In the genomic region with DNA sequence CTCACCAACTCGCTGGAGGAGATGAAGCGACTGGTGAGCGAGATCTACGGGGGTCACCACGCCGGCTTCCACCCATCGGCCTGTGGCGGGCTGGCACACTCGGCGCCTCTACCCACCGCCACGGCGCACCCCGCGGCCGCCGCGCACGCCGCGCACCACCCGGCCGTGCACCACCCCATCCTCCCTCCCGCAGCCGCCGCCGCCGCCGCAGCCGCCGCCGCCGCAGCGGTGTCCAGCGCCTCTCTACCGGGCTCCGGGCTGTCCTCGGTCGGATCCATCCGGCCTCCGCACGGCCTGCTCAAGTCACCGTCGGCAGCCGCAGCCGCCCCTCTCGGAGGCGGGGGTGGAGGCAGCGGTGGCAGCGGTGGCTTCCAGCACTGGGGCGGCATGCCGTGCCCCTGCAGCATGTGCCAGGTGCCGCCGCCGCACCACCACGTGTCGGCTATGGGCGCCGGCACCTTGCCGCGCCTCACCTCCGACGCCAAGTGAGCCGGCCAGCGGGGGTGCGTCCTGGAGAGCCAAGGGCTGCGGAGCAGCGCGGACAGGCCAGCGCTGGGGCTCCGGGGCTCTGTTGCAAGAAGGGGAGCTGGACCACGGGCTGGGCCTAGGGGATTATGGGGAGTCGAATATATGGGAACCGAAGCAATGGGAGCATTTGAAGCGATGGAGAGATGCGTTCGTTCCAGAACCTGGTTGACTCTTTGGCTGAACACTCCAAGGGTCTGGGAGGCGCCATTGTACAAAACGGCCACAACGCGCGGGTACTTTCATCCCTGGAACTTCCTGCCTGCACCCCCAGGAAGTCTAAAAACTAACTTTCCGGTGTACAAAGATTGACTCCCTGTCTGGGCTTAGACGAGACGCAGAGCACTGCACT, we compare ENCODE assay signal across 11 mouse cellular contexts. TPM values are rescaled to one million over a fixed set of nuclear protein-coding genes. Genes with fewer than 3 reads are reported as not detected.
DNase-seq lines count a peak whose midpoint lies in the region; ATAC-seq and TF ChIP-seq lines count a peak whose summit lies in the region.
"Had no signal": no experiment of that assay in that cellular context is flagged by ENCODE, and none has a peak within 500 bp of the region (broad histone marks: within the 10 kb centered on the region; RNA-seq: fewer than 3 reads in every experiment).

No protein-coding gene starts in this region.

- H3K36me3 ChIP-seq in kidney, embryonic 16.5 days (ENCODE audit: insufficient read depth, low read length), result no peaks in the 10 kb centered on the region
- H3K36me3 ChIP-seq in hindbrain, embryonic 10.5 days, result no peaks in the 10 kb centered on the region
- H3K36me3 ChIP-seq in midbrain, embryonic 14.5 days (ENCODE audit: control insufficient read depth, insufficient read depth, low read length), result no peaks in the 10 kb centered on the region

- H3K9ac ChIP-seq in kidney, embryonic 16.5 days (replicated peaks; ENCODE audit: low read length), result no peak overlapping the region
- peak overlapping the region; percentile 20; the same call in 1 of the 2 replicates for H3K9ac ChIP-seq in midbrain, embryonic 14.5 days (replicated peaks; ENCODE audit: low read length)
- H3K9ac ChIP-seq: liver, embryonic 14.5 days had no signal

- H3K9me3 ChIP-seq in kidney, embryonic 16.5 days (ENCODE audit: low read length), result no peaks in the 10 kb centered on the region
- no peaks in the 10 kb centered on the region for H3K9me3 ChIP-seq in hindbrain, embryonic 10.5 days
- no peaks in the 10 kb centered on the region for H3K9me3 ChIP-seq in midbrain, embryonic 14.5 days (ENCODE audit: control insufficient read depth, low read length)

- intact Hi-C loops in gastrocnemius, postnatal 14 days (cut with DNase I; ENCODE audit: low total_unique reads), result no loop called here
- intact Hi-C loops in left cerebral cortex, postnatal 36 days (cut with DNase I), result loop anchor here (10.0 kb wide), 1 partner anchor 78 kb away; no protein-coding TSS in a partner anchor
- intact Hi-C loops in gastrocnemius, adult 2 months (cut with DNase I), result no loop called here

- H3K4me1 ChIP-seq in kidney, embryonic 16.5 days (ENCODE audit: insufficient read depth, low read length), result peaks cover 5% of the 10 kb centered on the region; the same call in 1 of the 2 replicates
- H3K4me1 ChIP-seq in hindbrain, embryonic 10.5 days (replicated peaks), result peaks cover 56% of the 10 kb centered on the region
- H3K4me1 ChIP-seq in midbrain, embryonic 14.5 days (ENCODE audit: control insufficient read depth, insufficient read depth, low read length), result peaks cover 19% of the 10 kb centered on the region

- no peak for TF ChIP-seq CTCF in gastrocnemius, adult 2 months (IDR thresholded peaks at IDR 0.05)

- ATAC-seq in kidney, embryonic 16.5 days (ENCODE audit: low FRiP score, low TSS enrichment), result no peak
- no peak for ATAC-seq in midbrain, embryonic 14.5 days (ENCODE audit: low FRiP score, low TSS enrichment)

- under 1% methylated on average over 77 of the region's 85 CpGs for whole genome bisulfite sequencing in kidney, embryonic 16.5 days
- WGBS in hindbrain, embryonic 10.5 days, result under 1% methylated on average over 85 of the region's 85 CpGs
- 1% methylated on average over 84 of the region's 85 CpGs for WGBS in midbrain, embryonic 14.5 days

- H3K27me3 ChIP-seq in kidney, embryonic 16.5 days (ENCODE audit: insufficient read depth, low read length), result peaks cover 100% of the 10 kb centered on the region
- H3K27me3 ChIP-seq in hindbrain, embryonic 10.5 days (ENCODE audit: insufficient read depth, poor library complexity, severe bottlenecking), result peaks cover 100% of the 10 kb centered on the region
- H3K27me3 ChIP-seq in midbrain, embryonic 14.5 days (ENCODE audit: control insufficient read depth, insufficient read depth, low read length), result peaks cover 98% of the 10 kb centered on the region

- no peak overlapping the region for H3K27ac ChIP-seq in kidney, embryonic 16.5 days (ENCODE audit: low read length)
- H3K27ac ChIP-seq in hindbrain, embryonic 10.5 days, result no peak overlapping the region
- H3K27ac ChIP-seq in midbrain, embryonic 14.5 days (replicated peaks; ENCODE audit: low read depth, low read length), result no peak overlapping the region
- no peak overlapping the region for H3K27ac ChIP-seq in gastrocnemius, adult 2 months
- H3K27ac ChIP-seq: liver, embryonic 14.5 days had no signal

- no peak overlapping the region; the same call in 1 of the 2 replicates for H3K4me2 ChIP-seq in kidney, embryonic 16.5 days (replicated peaks; ENCODE audit: low read depth, low read length)
- H3K4me2 ChIP-seq in midbrain, embryonic 14.5 days (ENCODE audit: low read length), result peak overlapping the region; percentile 49

- H3K4me3 ChIP-seq in kidney, embryonic 16.5 days (ENCODE audit: low read length), result peak overlapping the region; percentile 9; the same call in 1 of the 2 replicates
- peak overlapping the region; percentile 46 for H3K4me3 ChIP-seq in hindbrain, embryonic 10.5 days
- peak overlapping the region; percentile 28 for H3K4me3 ChIP-seq in midbrain, embryonic 14.5 days (replicated peaks; ENCODE audit: low read depth, low read length)
- H3K4me3 ChIP-seq in gastrocnemius, adult 2 months, result no peak overlapping the region

- no peak for DNase-seq in kidney, postnatal 25 days
- DNase-seq in embryo, embryonic 9.5 days (ENCODE audit: extremely low spot score), result peak; percentile 49
- DNase-seq in hindbrain, embryonic 10.5 days (ENCODE audit: low spot score), result peak; percentile 58
- peak; percentile 30 for DNase-seq in midbrain, embryonic 14.5 days
- DNase-seq in gastrocnemius, postnatal 14 days, result no peak
- no peak for DNase-seq in left cerebral cortex, postnatal 36 days (ENCODE audit: low spot score in 2 of 2)
- no peak for DNase-seq in gastrocnemius, adult 2 months
- DNase-seq: cerebellum, adult 11-12 months; gastrocnemius, postnatal 36 days had no signal

RNA-seq across cellular contexts. Expression of a gene that starts 1.9 kb away (rescaled TPM):
- not detected in 2 replicates for polyA plus RNA-seq in kidney, embryonic 16.5 days (2015; fragmentation: Nextera tagmentation; extraction: Ambion mirVana)
- 1.4 and 1.9 TPM in 2 replicates for polyA plus RNA-seq in hindbrain, embryonic 10.5 days (2016; fragmentation: Nextera tagmentation; extraction: Ambion mirVana)
- 5.6 and 7.8 TPM in 2 replicates for polyA plus RNA-seq in midbrain, embryonic 14.5 days (2014; fragmentation: Nextera tagmentation; extraction: Ambion mirVana)
- total RNA-seq in gastrocnemius, postnatal 14 days (2021), result not detected
- total RNA-seq in left cerebral cortex, postnatal 36 days (2021), result 10 to 100 TPM; 22.1 to 27.1 TPM
- not detected for total RNA-seq in gastrocnemius, adult 2 months (2021)
- total RNA-seq: gastrocnemius, postnatal 36 days had no signal
- polyA plus RNA-seq: liver, embryonic 14.5 days had no signal

RNA-seq across cellular contexts. Expression of a gene that starts 42.5 kb away (rescaled TPM):
- polyA plus RNA-seq in kidney, embryonic 16.5 days (2015; fragmentation: Nextera tagmentation; extraction: Ambion mirVana), result 0.14 TPM in 1 of 2 replicates, not detected in the other
- polyA plus RNA-seq in hindbrain, embryonic 10.5 days (2016; fragmentation: Nextera tagmentation; extraction: Ambion mirVana), result 1.4 and 1.5 TPM in 2 replicates
- 43.7 and 57.0 TPM in 2 replicates for polyA plus RNA-seq in midbrain, embryonic 14.5 days (2014; fragmentation: Nextera tagmentation; extraction: Ambion mirVana)
- not detected for total RNA-seq in gastrocnemius, postnatal 14 days (2021)
- total RNA-seq in left cerebral cortex, postnatal 36 days (2021), result 100 to 1,000 TPM in 1 of 2 experiments, 10 to 100 TPM in 1; 99.3 to 114 TPM
- total RNA-seq in gastrocnemius, adult 2 months (2021), result not detected
- total RNA-seq: gastrocnemius, postnatal 36 days had no signal
- polyA plus RNA-seq: liver, embryonic 14.5 days had no signal

Comparison
In these comparisons a context has a peak if more than half of its experiments do, and no peak if none do; other contexts are left out.
1. DNase-seq: peak in embryo, embryonic 9.5 days (single experiment), hindbrain, embryonic 10.5 days (single experiment) and midbrain, embryonic 14.5 days (single experiment); none in kidney, postnatal 25 days (0 of 2), gastrocnemius, postnatal 14 days (single experiment), left cerebral cortex, postnatal 36 days (0 of 2) and gastrocnemius, adult 2 months (single experiment).
2. RNA of a gene that starts 1.9 kb away (total RNA-seq): 22.1 to 27.1 TPM in left cerebral cortex, postnatal 36 days; not detected in gastrocnemius, postnatal 14 days and not detected in gastrocnemius, adult 2 months; every median in the first group is over 10 times any median in the second.
3. RNA of a gene that starts 42.5 kb away (total RNA-seq): 99.3 to 114 TPM in left cerebral cortex, postnatal 36 days; not detected in gastrocnemius, postnatal 14 days and not detected in gastrocnemius, adult 2 months; every median in the first group is over 10 times any median in the second.